25 mouse cellular contexts compared by ENCODE assay signal in genomic region chr10:120123721-120124120, GRCm38 (mm10). TPM values are rescaled to one million over a fixed set of nuclear protein-coding genes. Genes with fewer than 3 reads are reported as not detected.
DNase-seq lines count a peak whose midpoint lies in the region; ATAC-seq and TF ChIP-seq lines count a peak whose summit lies in the region.
"Had no signal": no experiment of that assay in that cellular context is flagged by ENCODE, and none has a peak within 500 bp of the region (broad histone marks: within the 10 kb centered on the region; RNA-seq: fewer than 3 reads in every experiment).

No protein-coding gene starts in this region.

- no peak overlapping the region for H3K4me3 ChIP-seq in hindbrain, embryonic 16.5 days (ENCODE audit: low read length)
- H3K4me3 ChIP-seq in gastrocnemius, adult 2 months, result no peak overlapping the region
- H3K4me3 ChIP-seq: forebrain, embryonic 10.5 days; heart, embryonic 15.5 days; hindbrain, embryonic 13.5 days; kidney, embryonic 15.5 days; limb, embryonic 10.5 days; liver, embryonic 15.5 days; lung, embryonic 15.5 days; midbrain, embryonic 12.5 days; stomach, embryonic 15.5 days had no signal

- no peaks in the 10 kb centered on the region for H3K9me3 ChIP-seq in hindbrain, embryonic 16.5 days (ENCODE audit: control insufficient read depth, low read length)
- H3K9me3 ChIP-seq: forebrain, embryonic 10.5 days; heart, embryonic 15.5 days; hindbrain, embryonic 13.5 days; kidney, embryonic 15.5 days; limb, embryonic 10.5 days; liver, embryonic 15.5 days; lung, embryonic 15.5 days; stomach, embryonic 15.5 days had no signal

- H3K4me1 ChIP-seq in hindbrain, embryonic 16.5 days (ENCODE audit: control insufficient read depth, insufficient read depth, low read depth, low read length), result no peaks in the 10 kb centered on the region
- H3K4me1 ChIP-seq: heart, embryonic 15.5 days; liver, embryonic 15.5 days; lung, embryonic 15.5 days; midbrain, embryonic 12.5 days; stomach, embryonic 15.5 days had no signal

- H3K9ac ChIP-seq in hindbrain, embryonic 16.5 days (ENCODE audit: low read depth, low read length), result no peak overlapping the region
- H3K9ac ChIP-seq: forebrain, postnatal 0 days; heart, embryonic 15.5 days; hindbrain, embryonic 13.5 days; kidney, embryonic 15.5 days; liver, embryonic 15.5 days; lung, embryonic 15.5 days; midbrain, embryonic 12.5 days; stomach, embryonic 15.5 days had no signal

- WGBS in hindbrain, embryonic 16.5 days, result 90% methylated on average over 3 of the region's 3 CpGs

- intact Hi-C loops in gastrocnemius, adult 2 months (cut with DNase I), result loop anchor here (2.0 to 10.0 kb wide), 2 partner anchors 59 to 239 kb away; no protein-coding TSS in a partner anchor

- peak; percentile 29 for DNase-seq in CD4-positive, CD25-positive, alpha-beta regulatory T cell, adult 2 months (ENCODE audit: low read depth, low spot score)
- peak; percentile 22 for DNase-seq in retina, postnatal 1 day
- DNase-seq in retina, embryonic 14.5 days (ENCODE audit: low spot score), result no peak
- peak; percentile 39 for DNase-seq in induced T-regulatory cell, adult 2 months (ENCODE audit: low read depth)
- no peak for DNase-seq in gastrocnemius, adult 2 months
- DNase-seq: adrenal gland, postnatal 36 days; cerebellum, adult 9-11 months; forebrain, postnatal 0 days; gastrocnemius, postnatal 25 days; heart, postnatal 36 days; kidney, postnatal 4 days; liver; thymus, postnatal 25 days had no signal

- no peaks in the 10 kb centered on the region for H3K27me3 ChIP-seq in hindbrain, embryonic 16.5 days (replicated peaks; ENCODE audit: control insufficient read depth, insufficient read depth, low read length)
- H3K27me3 ChIP-seq: heart, embryonic 15.5 days; hindbrain, embryonic 13.5 days; kidney, embryonic 15.5 days; lung, embryonic 15.5 days; stomach, embryonic 15.5 days had no signal

- no peak overlapping the region for H3K27ac ChIP-seq in hindbrain, embryonic 16.5 days (ENCODE audit: low read depth, low read length)
- H3K27ac ChIP-seq in gastrocnemius, adult 2 months, result no peak overlapping the region
- H3K27ac ChIP-seq: forebrain, embryonic 10.5 days; heart, embryonic 15.5 days; hindbrain, embryonic 13.5 days; kidney, embryonic 15.5 days; limb, embryonic 10.5 days; liver, embryonic 15.5 days; lung, embryonic 15.5 days; macrophage; midbrain, embryonic 12.5 days; stomach, embryonic 15.5 days had no signal

- TF ChIP-seq CTCF in gastrocnemius, adult 2 months (IDR thresholded peaks at IDR 0.05), result no peak

- no peak overlapping the region for H3K4me2 ChIP-seq in hindbrain, embryonic 16.5 days (ENCODE audit: low read length)
- H3K4me2 ChIP-seq: heart, embryonic 15.5 days; hindbrain, embryonic 13.5 days; kidney, embryonic 15.5 days; liver, embryonic 15.5 days; lung, embryonic 15.5 days; midbrain, embryonic 12.5 days; stomach, embryonic 15.5 days had no signal

- no peaks in the 10 kb centered on the region for H3K36me3 ChIP-seq in hindbrain, embryonic 16.5 days (ENCODE audit: control insufficient read depth, insufficient read depth, low read length)
- H3K36me3 ChIP-seq: forebrain, embryonic 10.5 days; heart, embryonic 15.5 days; hindbrain, embryonic 13.5 days; kidney, embryonic 15.5 days; limb, embryonic 10.5 days; liver, embryonic 15.5 days; lung, embryonic 15.5 days; midbrain, embryonic 12.5 days; stomach, embryonic 15.5 days had no signal

- no peak for ATAC-seq in CD4-positive, CD25-positive, alpha-beta regulatory T cell, adult 4 months
- ATAC-seq in hindbrain, embryonic 16.5 days, result no peak
- ATAC-seq: forebrain, postnatal 0 days had no signal

RNA-seq across cellular contexts. Expression of gene Helb, which starts 10.9 kb away (rescaled TPM):
- polyA plus RNA-seq in CD4-positive, CD25-positive, alpha-beta regulatory T cell, adult 4 months (2017; shearing (Covaris generic)), result 10 to 100 TPM; 10.5 to 14.7 TPM
- 1.9 and 2.8 TPM in 2 replicates for polyA plus RNA-seq in hindbrain, embryonic 16.5 days (2015; fragmentation: Nextera tagmentation; extraction: Ambion mirVana)
- total RNA-seq in gastrocnemius, adult 2 months (2021), result 1 to 10 TPM; 6.6 to 7.1 TPM

Comparison
In these comparisons a context has a peak if more than half of its experiments do, and no peak if none do; other contexts are left out.
1. DNase-seq: peak in CD4-positive, CD25-positive, alpha-beta regulatory T cell, adult 2 months (single experiment), retina, postnatal 1 day (single experiment) and induced T-regulatory cell, adult 2 months (single experiment); none in retina, embryonic 14.5 days (single experiment) and gastrocnemius, adult 2 months (single experiment).